Mouse (Mus musculus): ENCODE measurements around the gene Tnfrsf25. TPM values are rescaled to one million over a fixed set of nuclear protein-coding genes. Genes with fewer than 3 reads are reported as not detected.

The Tnfrsf25 gene
- 212 TPM for polyA plus RNA-seq (2017; shearing (Covaris generic))

GRCm38 (mm10) chr4:152115921-152116612, at the start of gene Tnfrsf25:
Gene Tnfrsf25, plus strand, starts transcription at chr4:152115934.

GRCm38 (mm10) chr4:152072121-152072601, 43.6 kb upstream of the Tnfrsf25 start, which contains the start of gene Plekhg5:
Gene Plekhg5, plus strand, starts transcription at chr4:152072498.

GRCm38 (mm10) chr4:152151966-152152544, 36.3 kb downstream of the Tnfrsf25 start, which contains the start of gene Espn:
Gene Espn, minus strand, starts transcription at chr4:152152371.

GRCm38 (mm10) chr4:152158585-152159284, 43.0 kb downstream of the Tnfrsf25 start, which contains the start of gene Hes2:
Gene Hes2, plus strand, starts transcription at chr4:152158867.

Other genes with a start within 250 kb of the Tnfrsf25 start
- gene Dnajc11, start 182.2 kb upstream of the Tnfrsf25 start, polyA plus RNA-seq (2017; shearing (Covaris generic)) = 52.4 TPM
- gene Thap3, start 126.9 kb upstream of the Tnfrsf25 start, polyA plus RNA-seq (2017; shearing (Covaris generic)) = 107 TPM
- 15.8 TPM for gene Phf13, start 119.7 kb upstream of the Tnfrsf25 start, polyA plus RNA-seq (2017; shearing (Covaris generic))
- 21.9 TPM for gene Klhl21, start 107.1 kb upstream of the Tnfrsf25 start, polyA plus RNA-seq (2017; shearing (Covaris generic))
- 32.0 TPM for gene Zbtb48, start 88.3 kb upstream of the Tnfrsf25 start, polyA plus RNA-seq (2017; shearing (Covaris generic))
- gene Tas1r1, start 77.4 kb upstream of the Tnfrsf25 start, polyA plus RNA-seq (2017; shearing (Covaris generic)) = not detected
- 49.3 TPM for gene Nol9, start 76.6 kb upstream of the Tnfrsf25 start, polyA plus RNA-seq (2017; shearing (Covaris generic))
- gene Plekhg5, start 43.4 kb upstream of the Tnfrsf25 start, polyA plus RNA-seq (2017; shearing (Covaris generic)) = 8.7 TPM
- 52.1 TPM for gene Espn, start 36.4 kb downstream of the Tnfrsf25 start, polyA plus RNA-seq (2017; shearing (Covaris generic))
- not detected for gene Hes2, start 42.9 kb downstream of the Tnfrsf25 start, polyA plus RNA-seq (2017; shearing (Covaris generic))
- 68.7 TPM for gene Acot7, start 62.2 kb downstream of the Tnfrsf25 start, polyA plus RNA-seq (2017; shearing (Covaris generic))
- gene Gpr153, start 158.3 kb downstream of the Tnfrsf25 start, polyA plus RNA-seq (2017; shearing (Covaris generic)) = 0.20 TPM
- not detected for gene Hes3, start 175.7 kb downstream of the Tnfrsf25 start, polyA plus RNA-seq (2017; shearing (Covaris generic))
- gene Icmt, start 181.3 kb downstream of the Tnfrsf25 start, polyA plus RNA-seq (2017; shearing (Covaris generic)) = 20.2 TPM
- gene Rnf207, start 203.1 kb downstream of the Tnfrsf25 start, polyA plus RNA-seq (2017; shearing (Covaris generic)) = not detected
- gene Rpl22, start 209.8 kb downstream of the Tnfrsf25 start, polyA plus RNA-seq (2017; shearing (Covaris generic)) = 441 TPM
- gene Chd5, start 222.7 kb downstream of the Tnfrsf25 start, polyA plus RNA-seq (2017; shearing (Covaris generic)) = 0.08 TPM

Measured in CD4-positive, CD25-positive, alpha-beta regulatory T cell (primary cell).